Mouse (Mus musculus): Measurements from ENCODE around the gene Atad1. TPM values are rescaled to one million over a fixed set of nuclear protein-coding genes. Genes with fewer than 3 reads are reported as not detected.
A peak's percentile ranks its signal among the peaks of the same experiment; 100 is the strongest.

Gene Atad1
- polyA plus RNA-seq, 1 experiment: 0.11 TPM

- no peak for TF ChIP-seq TAL1 (IDR thresholded peaks at IDR 0.05; ENCODE audit: low read length)
- no peak for TF ChIP-seq GATA1 (IDR thresholded peaks at IDR 0.05; ENCODE audit: low read length)
Measured at GRCm38 (mm10) chr19:32726451-32727325, 12.9 kb downstream of the Atad1 start.

GRCm38 (mm10) chr19:32723817-32724216, 15.8 kb downstream of the Atad1 start:
- Histone ChIP-seq H3K4me1 (ENCODE audit: control insufficient read depth) (no peaks in the 10 kb centered on the region), H3K36me3 (ENCODE audit: control insufficient read depth) (no peaks in the 10 kb centered on the region), H3K27me3 (ENCODE audit: control insufficient read depth) (peaks cover 29% of the 10 kb centered on the region), H3K9me3 (ENCODE audit: control insufficient read depth, low read length) (no peaks in the 10 kb centered on the region), H3K4me3 (replicated peaks) (no peak overlapping the region)
- TF ChIP-seq TAL1 (IDR thresholded peaks at IDR 0.05; ENCODE audit: low read length) (no peak), GATA1 (IDR thresholded peaks at IDR 0.05; ENCODE audit: low read length) (no peak)

More at GRCm38 (mm10) chr19:32726451-32727325, 12.9 kb downstream of the Atad1 start:
- no peak overlapping the region for H3K4me3 ChIP-seq (replicated peaks)
- H3K27me3 ChIP-seq (ENCODE audit: control insufficient read depth): peaks cover 32% of the 10 kb centered on the region
- no peaks in the 10 kb centered on the region for H3K4me1 ChIP-seq (ENCODE audit: control insufficient read depth)
- no peaks in the 10 kb centered on the region for H3K36me3 ChIP-seq (ENCODE audit: control insufficient read depth)
- no peaks in the 10 kb centered on the region for H3K9me3 ChIP-seq (ENCODE audit: control insufficient read depth, low read length)

GRCm38 (mm10) chr19:32720319-32720718, 19.3 kb downstream of the Atad1 start:
- Histone ChIP-seq H3K36me3 (ENCODE audit: control insufficient read depth) (no peaks in the 10 kb centered on the region), H3K27me3 (ENCODE audit: control insufficient read depth) (no peaks in the 10 kb centered on the region), H3K4me1 (ENCODE audit: control insufficient read depth) (peaks cover 4% of the 10 kb centered on the region), H3K9me3 (ENCODE audit: control insufficient read depth, low read length) (no peaks in the 10 kb centered on the region), H3K4me3 (replicated peaks) (no peak overlapping the region)
- TF ChIP-seq GATA1 (IDR thresholded peaks at IDR 0.05; ENCODE audit: low read length) (no peak), TAL1 (IDR thresholded peaks at IDR 0.05; ENCODE audit: low read length) (no peak)

- H3K36me3 ChIP-seq (ENCODE audit: control insufficient read depth): no peaks in the 10 kb centered on the region
- H3K4me3 ChIP-seq (replicated peaks): no peak overlapping the region
- TF ChIP-seq GATA1 (IDR thresholded peaks at IDR 0.05; ENCODE audit: low read length) (no peak), TAL1 (IDR thresholded peaks at IDR 0.05; ENCODE audit: low read length) (no peak)
- no peaks in the 10 kb centered on the region for H3K27me3 ChIP-seq (ENCODE audit: control insufficient read depth)
- H3K4me1 ChIP-seq (ENCODE audit: control insufficient read depth): peaks cover 17% of the 10 kb centered on the region
- no peaks in the 10 kb centered on the region for H3K9me3 ChIP-seq (ENCODE audit: control insufficient read depth, low read length)
Measured at GRCm38 (mm10) chr19:32717590-32717989, 22.0 kb downstream of the Atad1 start.

- no peaks in the 10 kb centered on the region for H3K36me3 ChIP-seq (ENCODE audit: control insufficient read depth)
- H3K4me1 ChIP-seq (ENCODE audit: control insufficient read depth): peaks cover 32% of the 10 kb centered on the region
- H3K27me3 ChIP-seq (ENCODE audit: control insufficient read depth): no peaks in the 10 kb centered on the region
- no peak for TF ChIP-seq TAL1 (IDR thresholded peaks at IDR 0.05; ENCODE audit: low read length)
- H3K9me3 ChIP-seq (ENCODE audit: control insufficient read depth, low read length): no peaks in the 10 kb centered on the region
- no peak overlapping the region for H3K4me3 ChIP-seq (replicated peaks)
Measured at GRCm38 (mm10) chr19:32715681-32716080, 23.9 kb downstream of the Atad1 start.

- TF ChIP-seq TAL1 (IDR thresholded peaks at IDR 0.05; ENCODE audit: low read length): no peak
- no peak for TF ChIP-seq GATA1 (IDR thresholded peaks at IDR 0.05; ENCODE audit: low read length)
- Histone ChIP-seq H3K4me3 (replicated peaks) (no peak overlapping the region), H3K27me3 (ENCODE audit: control insufficient read depth) (no peaks in the 10 kb centered on the region), H3K9me3 (ENCODE audit: control insufficient read depth, low read length) (no peaks in the 10 kb centered on the region), H3K4me1 (ENCODE audit: control insufficient read depth) (peaks cover 37% of the 10 kb centered on the region), H3K36me3 (ENCODE audit: control insufficient read depth) (no peaks in the 10 kb centered on the region)
Measured at GRCm38 (mm10) chr19:32715201-32715600, 24.4 kb downstream of the Atad1 start.

GRCm38 (mm10) chr19:32713471-32713870, 26.1 kb downstream of the Atad1 start:
- TF ChIP-seq GATA1 (IDR thresholded peaks at IDR 0.05; ENCODE audit: low read length) (no peak), TAL1 (IDR thresholded peaks at IDR 0.05; ENCODE audit: low read length) (no peak)
- H3K4me1 ChIP-seq (ENCODE audit: control insufficient read depth): peaks cover 41% of the 10 kb centered on the region
- H3K4me3 ChIP-seq (replicated peaks): no peak overlapping the region

GRCm38 (mm10) chr19:32712588-32713042, 27.0 kb downstream of the Atad1 start:
- no peaks in the 10 kb centered on the region for H3K9me3 ChIP-seq (ENCODE audit: control insufficient read depth, low read length)
- H3K27me3 ChIP-seq (ENCODE audit: control insufficient read depth): no peaks in the 10 kb centered on the region
- H3K36me3 ChIP-seq (ENCODE audit: control insufficient read depth): peaks cover 5% of the 10 kb centered on the region
- H3K4me1 ChIP-seq (ENCODE audit: control insufficient read depth): peaks cover 41% of the 10 kb centered on the region
- TF ChIP-seq GATA1 (IDR thresholded peaks at IDR 0.05; ENCODE audit: low read length): no peak
- no peak for TF ChIP-seq TAL1 (IDR thresholded peaks at IDR 0.05; ENCODE audit: low read length)
- H3K4me3 ChIP-seq (replicated peaks): peak overlapping the region; percentile 94

More at GRCm38 (mm10) chr19:32713471-32713870, 26.1 kb downstream of the Atad1 start:
- Histone ChIP-seq H3K27me3 (ENCODE audit: control insufficient read depth) (no peaks in the 10 kb centered on the region), H3K36me3 (ENCODE audit: control insufficient read depth) (peaks cover 5% of the 10 kb centered on the region), H3K9me3 (ENCODE audit: control insufficient read depth, low read length) (no peaks in the 10 kb centered on the region)

- Histone ChIP-seq H3K36me3 (ENCODE audit: control insufficient read depth) (peaks cover 5% of the 10 kb centered on the region), H3K4me3 (replicated peaks) (peak overlapping the region; percentile 94), H3K9me3 (ENCODE audit: control insufficient read depth, low read length) (no peaks in the 10 kb centered on the region), H3K27me3 (ENCODE audit: control insufficient read depth) (no peaks in the 10 kb centered on the region), H3K4me1 (ENCODE audit: control insufficient read depth) (peaks cover 41% of the 10 kb centered on the region)
- no peak for TF ChIP-seq GATA1 (IDR thresholded peaks at IDR 0.05; ENCODE audit: low read length)
- TF ChIP-seq TAL1 (IDR thresholded peaks at IDR 0.05; ENCODE audit: low read length): no peak
Measured at GRCm38 (mm10) chr19:32711761-32712541, 27.6 kb downstream of the Atad1 start.
